Mouse (Mus musculus) central nervous system, embryonic 11.5 days (tissue): ENCODE data around the gene Snrnp48. TPM values are rescaled to one million over a fixed set of nuclear protein-coding genes. Genes with fewer than 3 reads are reported as not detected.

ENCODE experiments used
- polyA plus RNA-seq: library from polyadenylated mRNA; depleted of rRNA; stranded (reverse); fragments of >200 nt; gene quantifications from 2 replicates; pipeline ENCODE4 v1.2.3, GENCODE M21; 2012; rRNA removed

Gene Snrnp48
- 56.8 and 113 TPM in 2 replicates for polyA plus RNA-seq

GRCm38 (mm10) chr13:38204702-38205482 is at the start of gene Snrnp48:
TSS of gene Snrnp48 (plus strand) at chr13:38204938.

Other genes starting within 250 kb of the Snrnp48 start
- gene Ssr1, start 210.7 kb upstream of the Snrnp48 start, polyA plus RNA-seq: 36.7 and 39.4 TPM in 2 replicates
- 67.8 and 86.2 TPM in 2 replicates for gene Riok1, start 167.9 kb upstream of the Snrnp48 start, polyA plus RNA-seq
- gene Cage1, start 167.9 kb upstream of the Snrnp48 start, polyA plus RNA-seq: 0.62 and 0.76 TPM in 2 replicates
- 1.7 and 3.6 TPM in 2 replicates for gene Dsp, start 53.6 kb upstream of the Snrnp48 start, polyA plus RNA-seq
- gene Bmp6, start 140.2 kb downstream of the Snrnp48 start, polyA plus RNA-seq: 4.2 and 5.9 TPM in 2 replicates